Mouse (Mus musculus): ENCODE results near the gene Gal. TPM values are rescaled to one million over a fixed set of nuclear protein-coding genes. Genes with fewer than 3 reads are reported as not detected.
A peak's percentile ranks its signal among the peaks of the same experiment; 100 is the strongest.

Gene Gal
- polyA plus RNA-seq, 1 experiment from 2014 or later: 25.2 TPM

DNA sequence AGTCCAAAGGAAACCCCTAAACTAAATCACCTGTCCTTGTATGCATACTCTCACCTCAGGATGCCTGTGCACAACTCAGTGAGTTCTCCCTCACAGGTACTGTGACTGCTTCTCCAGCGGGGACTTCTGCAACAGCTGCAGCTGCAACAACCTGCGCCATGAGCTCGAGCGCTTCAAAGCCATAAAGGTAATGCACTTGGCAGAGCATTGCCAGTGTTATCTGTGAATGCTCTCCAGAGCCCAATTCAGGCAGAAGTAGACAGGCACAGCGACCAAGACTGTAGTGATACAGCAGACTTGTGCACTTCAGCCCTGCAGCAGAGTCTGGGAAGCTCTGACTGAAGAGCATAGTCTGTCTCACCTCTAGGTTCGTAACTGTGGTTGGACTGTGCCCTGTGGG, 12.0 kb downstream of the Gal start:
- ATAC-seq (replicated peaks; ENCODE audit: low FRiP score, low TSS enrichment, low read depth): no peak
- Histone ChIP-seq H3K4me2 (ENCODE audit: low read length) (no peak overlapping the region), H3K9ac (ENCODE audit: low read length) (no peak overlapping the region), H3K27me3 (replicated peaks; ENCODE audit: control insufficient read depth, insufficient read depth, low read length) (no peaks in the 10 kb centered on the region), H3K4me3 (ENCODE audit: low read depth, low read length) (no peak overlapping the region), H3K9me3 (ENCODE audit: control insufficient read depth, low read length) (no peaks in the 10 kb centered on the region), H3K36me3 (ENCODE audit: control insufficient read depth, insufficient read depth, low read length) (no peaks in the 10 kb centered on the region), H3K27ac (ENCODE audit: low read depth) (no peak overlapping the region), H3K4me1 (replicated peaks; ENCODE audit: control insufficient read depth, insufficient read depth, low read length) (no peaks in the 10 kb centered on the region)
- DNase-seq (ENCODE audit: low spot score): no peak
- 76% methylated on average over 6 of the region's 6 CpGs for WGBS

DNA sequence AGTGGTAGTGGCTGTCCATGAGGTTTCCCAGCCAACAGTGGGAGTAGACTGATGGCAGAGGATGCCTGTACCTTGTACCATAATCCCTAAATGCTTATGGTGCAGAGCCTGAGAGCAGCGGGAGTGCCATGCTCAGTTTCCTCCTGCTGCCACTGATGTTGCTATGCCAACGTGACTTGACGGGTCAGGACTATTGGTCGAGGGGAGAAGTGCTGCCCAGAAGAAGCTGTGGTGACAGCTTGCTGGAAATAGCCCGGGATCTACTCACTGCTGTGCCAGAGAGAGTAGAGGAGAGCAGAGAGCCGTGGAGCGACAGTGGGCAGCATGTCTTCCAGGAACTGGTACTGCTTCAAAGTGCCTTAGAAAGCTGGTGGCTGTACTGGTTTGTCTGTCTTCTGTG, 12.4 kb downstream of the Gal start:
- no peaks in the 10 kb centered on the region for H3K4me1 ChIP-seq (replicated peaks; ENCODE audit: control insufficient read depth, insufficient read depth, low read length)
- no peaks in the 10 kb centered on the region for H3K9me3 ChIP-seq (ENCODE audit: control insufficient read depth, low read length)
- no peaks in the 10 kb centered on the region for H3K27me3 ChIP-seq (replicated peaks; ENCODE audit: control insufficient read depth, insufficient read depth, low read length)
- H3K4me2 ChIP-seq (ENCODE audit: low read length): no peak overlapping the region
- H3K36me3 ChIP-seq (ENCODE audit: control insufficient read depth, insufficient read depth, low read length): no peaks in the 10 kb centered on the region
- WGBS: 56% methylated on average over 7 of the region's 7 CpGs
- no peak overlapping the region for H3K9ac ChIP-seq (ENCODE audit: low read length)
- DNase-seq (ENCODE audit: low spot score): no peak
- no peak overlapping the region for H3K4me3 ChIP-seq (ENCODE audit: low read depth, low read length)
- H3K27ac ChIP-seq (ENCODE audit: low read depth): no peak overlapping the region
- no peak for ATAC-seq (replicated peaks; ENCODE audit: low FRiP score, low TSS enrichment, low read depth)

DNA sequence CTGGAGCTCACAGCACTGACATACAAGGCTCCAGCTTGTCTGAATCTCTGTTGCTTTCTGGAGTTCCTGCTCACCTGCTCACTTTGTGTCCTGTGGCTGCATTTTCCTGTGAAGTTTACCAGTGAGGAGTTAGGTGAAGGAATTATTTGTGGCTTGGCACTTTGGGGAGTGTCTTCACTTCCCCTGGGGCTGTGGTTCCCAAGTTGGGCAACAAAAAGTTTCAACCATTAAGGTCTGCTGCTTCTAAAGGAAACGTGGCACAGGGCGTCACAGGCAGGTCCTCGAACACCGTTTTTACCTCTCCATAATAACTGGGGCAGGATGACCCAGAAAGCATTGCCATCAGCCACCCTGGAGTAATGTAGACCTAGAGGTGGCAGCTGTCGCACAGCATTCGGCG, 12.8 kb downstream of the Gal start:
- Histone ChIP-seq H3K36me3 (ENCODE audit: control insufficient read depth, insufficient read depth, low read length) (no peaks in the 10 kb centered on the region), H3K9me3 (ENCODE audit: control insufficient read depth, low read length) (no peaks in the 10 kb centered on the region), H3K27ac (ENCODE audit: low read depth) (no peak overlapping the region), H3K9ac (ENCODE audit: low read length) (no peak overlapping the region), H3K27me3 (replicated peaks; ENCODE audit: control insufficient read depth, insufficient read depth, low read length) (no peaks in the 10 kb centered on the region), H3K4me1 (replicated peaks; ENCODE audit: control insufficient read depth, insufficient read depth, low read length) (no peaks in the 10 kb centered on the region), H3K4me2 (ENCODE audit: low read length) (no peak overlapping the region), H3K4me3 (ENCODE audit: low read depth, low read length) (no peak overlapping the region)
- WGBS: 85% methylated on average over 7 of the region's 7 CpGs
- DNase-seq (ENCODE audit: low spot score) (no peak), ATAC-seq (replicated peaks; ENCODE audit: low FRiP score, low TSS enrichment, low read depth) (no peak)

DNA sequence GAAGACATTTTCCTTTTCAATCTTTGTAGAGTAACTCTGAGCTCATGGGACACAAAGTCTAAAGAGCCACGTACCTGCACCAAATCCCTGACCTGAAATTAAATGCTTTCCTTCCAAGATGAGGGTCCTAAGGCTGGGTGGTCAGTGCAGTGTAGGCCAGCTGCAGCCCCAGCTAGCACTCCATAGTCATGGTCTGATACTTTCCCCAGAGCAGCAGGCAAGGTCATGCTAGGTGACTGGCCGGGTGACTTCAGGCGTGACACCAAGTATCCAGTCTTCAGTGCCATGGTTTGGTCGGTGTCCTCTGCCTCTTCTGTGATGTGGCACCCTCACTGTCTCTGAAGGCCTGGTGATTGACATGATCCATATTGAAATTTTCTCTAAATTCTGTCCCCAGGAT, 14.3 kb downstream of the Gal start:
- Histone ChIP-seq H3K9me3 (ENCODE audit: control insufficient read depth, low read length) (no peaks in the 10 kb centered on the region), H3K36me3 (ENCODE audit: control insufficient read depth, insufficient read depth, low read length) (no peaks in the 10 kb centered on the region), H3K4me1 (replicated peaks; ENCODE audit: control insufficient read depth, insufficient read depth, low read length) (no peaks in the 10 kb centered on the region), H3K4me2 (ENCODE audit: low read length) (no peak overlapping the region), H3K27ac (ENCODE audit: low read depth) (no peak overlapping the region), H3K4me3 (ENCODE audit: low read depth, low read length) (no peak overlapping the region), H3K27me3 (replicated peaks; ENCODE audit: control insufficient read depth, insufficient read depth, low read length) (no peaks in the 10 kb centered on the region), H3K9ac (ENCODE audit: low read length) (no peak overlapping the region)
- ATAC-seq (replicated peaks; ENCODE audit: low FRiP score, low TSS enrichment, low read depth): no peak
- WGBS: 81% methylated on average over 4 of the region's 4 CpGs
- no peak for DNase-seq (ENCODE audit: low spot score)

DNA sequence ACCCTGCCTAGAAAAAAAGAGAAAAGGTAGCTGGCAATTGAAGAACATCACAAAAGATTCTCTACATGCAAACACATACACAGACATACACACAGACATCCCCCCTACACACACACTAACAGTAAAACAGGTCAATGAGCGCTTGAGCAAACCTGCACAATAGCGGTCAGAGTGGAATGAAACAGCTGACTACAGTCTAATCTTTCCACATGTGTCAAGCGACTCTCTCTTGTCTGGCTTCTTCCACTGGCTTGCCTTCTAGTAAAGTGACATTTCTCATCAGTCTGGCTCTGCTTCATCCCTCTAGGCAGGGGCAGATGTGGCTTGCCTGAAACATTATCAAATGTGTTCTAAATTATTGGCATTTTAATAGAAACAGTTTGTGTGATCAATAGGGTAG, 20.1 kb downstream of the Gal start:
- Histone ChIP-seq H3K9ac (ENCODE audit: low read length) (no peak overlapping the region), H3K9me3 (ENCODE audit: control insufficient read depth, low read length) (no peaks in the 10 kb centered on the region), H3K4me2 (ENCODE audit: low read length) (no peak overlapping the region), H3K4me3 (ENCODE audit: low read depth, low read length) (no peak overlapping the region), H3K36me3 (ENCODE audit: control insufficient read depth, insufficient read depth, low read length) (no peaks in the 10 kb centered on the region), H3K4me1 (replicated peaks; ENCODE audit: control insufficient read depth, insufficient read depth, low read length) (0 out of 2 replicates have a peak, but pooled peaks cover 2% of the 10 kb centered on the region), H3K27ac (ENCODE audit: low read depth) (no peak overlapping the region), H3K27me3 (replicated peaks; ENCODE audit: control insufficient read depth, insufficient read depth, low read length) (no peaks in the 10 kb centered on the region)
- DNase-seq (ENCODE audit: low spot score): no peak
- ATAC-seq (replicated peaks; ENCODE audit: low FRiP score, low TSS enrichment, low read depth): no peak
- WGBS: 84% methylated on average over 3 of the region's 3 CpGs

DNA sequence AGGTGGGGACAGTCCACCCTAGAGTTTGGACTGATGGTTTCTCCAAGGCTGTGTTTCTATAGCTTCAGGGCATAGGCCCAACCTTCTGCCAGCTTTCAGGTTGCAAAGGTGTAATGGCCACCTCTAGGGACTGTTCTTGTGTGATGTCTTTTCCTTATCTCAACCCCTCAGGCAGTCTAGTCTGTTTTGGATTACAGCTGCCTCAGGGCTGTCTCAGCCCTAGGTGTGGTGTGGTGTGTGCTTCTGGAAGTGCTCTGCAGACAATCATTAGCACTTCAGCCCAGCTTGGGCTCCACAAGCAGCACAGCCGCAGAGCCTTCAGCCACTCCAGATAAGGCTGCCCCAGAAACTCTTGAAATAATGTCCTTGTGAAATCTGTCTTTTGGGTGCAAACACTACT, 22.0 kb downstream of the Gal start:
- Histone ChIP-seq H3K4me3 (ENCODE audit: low read depth, low read length) (no peak overlapping the region), H3K9me3 (ENCODE audit: control insufficient read depth, low read length) (no peaks in the 10 kb centered on the region), H3K9ac (ENCODE audit: low read length) (no peak overlapping the region), H3K4me2 (ENCODE audit: low read length) (no peak overlapping the region), H3K27me3 (replicated peaks; ENCODE audit: control insufficient read depth, insufficient read depth, low read length) (no peaks in the 10 kb centered on the region), H3K4me1 (replicated peaks; ENCODE audit: control insufficient read depth, insufficient read depth, low read length) (0 out of 2 replicates have a peak, but pooled peaks cover 3% of the 10 kb centered on the region), H3K36me3 (ENCODE audit: control insufficient read depth, insufficient read depth, low read length) (no peaks in the 10 kb centered on the region), H3K27ac (ENCODE audit: low read depth) (no peak overlapping the region)
- ATAC-seq (replicated peaks; ENCODE audit: low FRiP score, low TSS enrichment, low read depth) (no peak), DNase-seq (ENCODE audit: low spot score) (no peak)
- 73% methylated on average over 1 of the region's 1 CpGs for WGBS

DNA sequence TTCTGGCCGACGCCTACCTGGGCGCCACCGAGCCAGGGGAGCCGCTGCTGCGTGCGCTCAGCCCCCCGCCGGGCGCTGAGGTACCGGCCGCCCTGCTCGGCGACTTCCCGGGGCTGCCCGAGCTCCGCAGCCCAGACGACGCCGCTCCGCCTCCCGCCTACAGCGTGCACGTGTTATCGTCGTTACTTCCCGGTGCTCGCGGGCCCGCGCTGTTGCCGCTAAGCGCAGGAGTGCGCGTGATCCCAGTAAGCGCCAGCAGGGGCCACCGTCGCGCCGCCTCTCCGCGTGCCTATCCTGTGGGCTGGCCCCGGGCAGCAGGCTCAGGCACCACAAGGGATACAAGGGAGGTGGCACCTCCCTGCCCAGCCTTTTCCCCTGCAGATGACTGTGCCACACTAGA, 25.3 kb downstream of the Gal start:
- Histone ChIP-seq H3K9me3 (ENCODE audit: control insufficient read depth, low read length) (no peaks in the 10 kb centered on the region), H3K4me3 (ENCODE audit: low read depth, low read length) (peak overlapping the region; percentile 41), H3K36me3 (ENCODE audit: control insufficient read depth, insufficient read depth, low read length) (0 out of 2 replicates have a peak, but pooled peaks cover 11% of the 10 kb centered on the region), H3K9ac (ENCODE audit: low read length) (peak overlapping the region; percentile 51), H3K27ac (ENCODE audit: low read depth) (no peak overlapping the region), H3K4me2 (ENCODE audit: low read length) (peak overlapping the region; percentile 84), H3K27me3 (replicated peaks; ENCODE audit: control insufficient read depth, insufficient read depth, low read length) (no peaks in the 10 kb centered on the region), H3K4me1 (replicated peaks; ENCODE audit: control insufficient read depth, insufficient read depth, low read length) (0 out of 2 replicates have a peak, but pooled peaks cover 3% of the 10 kb centered on the region)
- WGBS: under 1% methylated on average over 43 of the region's 43 CpGs
- peak; percentile 94 for DNase-seq (ENCODE audit: low spot score)
- ATAC-seq (replicated peaks; ENCODE audit: low FRiP score, low TSS enrichment, low read depth): peak; percentile 93

DNA sequence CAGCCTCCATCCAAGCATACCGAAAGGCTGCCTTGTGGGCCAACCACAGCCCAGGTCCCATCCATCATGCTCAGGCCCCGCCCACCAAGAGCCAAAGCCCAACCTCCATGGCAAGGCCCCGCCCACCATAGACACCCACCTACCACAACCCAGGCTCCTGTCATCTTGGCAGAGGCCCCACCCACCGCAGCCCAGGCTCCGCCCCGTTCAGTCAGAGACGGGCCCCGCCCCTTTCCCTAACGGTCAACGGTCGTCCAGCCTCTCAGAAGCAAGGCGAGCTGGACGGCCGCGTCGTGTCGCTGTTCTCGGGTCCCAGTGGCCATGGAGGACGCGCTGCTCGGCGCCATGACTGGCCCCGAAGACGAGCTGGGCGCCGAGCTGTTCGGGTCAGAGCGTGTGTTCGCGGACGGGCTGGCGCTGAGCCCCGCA, 25.7 kb downstream of the Gal start, which contains the start of gene Tesmin:
Tesmin (plus strand) TSS at position 229 of the 429 bp plus-strand sequence.
- Histone ChIP-seq H3K27me3 (replicated peaks; ENCODE audit: control insufficient read depth, insufficient read depth, low read length) (no peaks in the 10 kb centered on the region), H3K4me1 (replicated peaks; ENCODE audit: control insufficient read depth, insufficient read depth, low read length) (0 out of 2 replicates have a peak, but pooled peaks cover 3% of the 10 kb centered on the region), H3K4me2 (ENCODE audit: low read length) (peak within 1 kb of the TSS; percentile 84), H3K9me3 (ENCODE audit: control insufficient read depth, low read length) (no peaks in the 10 kb centered on the region), H3K9ac (ENCODE audit: low read length) (peak within 1 kb of the TSS; percentile 51), H3K4me3 (ENCODE audit: low read depth, low read length) (peak within 1 kb of the TSS; percentile 41), H3K36me3 (ENCODE audit: control insufficient read depth, insufficient read depth, low read length) (peaks cover 15% of the 10 kb centered on the region; the same call in 1 of the 2 replicates), H3K27ac (ENCODE audit: low read depth) (no peak within 1 kb of the TSS)
- ATAC-seq (replicated peaks; ENCODE audit: low FRiP score, low TSS enrichment, low read depth) (peak; percentile 78), DNase-seq (ENCODE audit: low spot score) (peak; percentile 89)
- 2% methylated on average over 33 of the region's 33 CpGs for WGBS

DNA sequence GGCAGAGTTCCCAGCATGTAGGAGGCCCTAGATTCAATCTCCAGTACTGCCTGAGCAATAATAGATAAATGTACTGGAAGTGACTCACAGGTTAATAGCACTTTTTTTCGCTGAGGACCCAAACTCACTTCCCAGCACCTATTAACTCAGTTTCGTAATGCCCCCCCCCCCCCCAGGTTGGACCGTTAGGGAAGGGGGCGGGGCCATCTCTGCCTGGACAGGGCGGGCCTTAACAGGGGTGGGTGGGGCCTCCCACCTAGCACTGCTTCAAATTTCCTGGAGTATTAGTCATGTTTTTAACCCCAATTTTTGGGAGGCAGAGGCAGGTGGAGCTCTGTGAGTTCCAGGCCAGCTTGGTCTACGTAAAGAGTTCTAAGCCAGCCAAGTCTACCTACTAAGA, 26.3 kb downstream of the Gal start:
- Histone ChIP-seq H3K27me3 (replicated peaks; ENCODE audit: control insufficient read depth, insufficient read depth, low read length) (no peaks in the 10 kb centered on the region), H3K4me2 (ENCODE audit: low read length) (no peak overlapping the region), H3K4me3 (ENCODE audit: low read depth, low read length) (no peak overlapping the region), H3K9me3 (ENCODE audit: control insufficient read depth, low read length) (no peaks in the 10 kb centered on the region), H3K4me1 (replicated peaks; ENCODE audit: control insufficient read depth, insufficient read depth, low read length) (0 out of 2 replicates have a peak, but pooled peaks cover 3% of the 10 kb centered on the region), H3K36me3 (ENCODE audit: control insufficient read depth, insufficient read depth, low read length) (peaks cover 17% of the 10 kb centered on the region; the same call in 1 of the 2 replicates), H3K27ac (ENCODE audit: low read depth) (no peak overlapping the region), H3K9ac (ENCODE audit: low read length) (no peak overlapping the region)
- ATAC-seq (replicated peaks; ENCODE audit: low FRiP score, low TSS enrichment, low read depth): no peak
- 70% methylated on average over 6 of the region's 6 CpGs for WGBS
- no peak for DNase-seq (ENCODE audit: low spot score)

Data from intestine, embryonic 14.5 days (tissue).